Mouse (Mus musculus) layer of hippocampus, adult 8-10 months (tissue): Measurements from ENCODE around the gene Kcnip1. TPM values are rescaled to one million over a fixed set of nuclear protein-coding genes. Genes with fewer than 3 reads are reported as not detected.

ENCODE experiments used
- DNase-seq, 2 experiments: peaks; one replicate each; pipeline ENCODE4 v3.0.0; 2022; ENCODE audit warnings: low spot score in 2 of 2
- total RNA-seq, 4 experiments: library from RNA; stranded (reverse); gene quantifications; 2 replicates each; pipeline ENCODE4 v1.2.4; 2022

Kcnip1 gene
- total RNA-seq, 4 experiments from 2014 or later: 17.4 to 21.0 (median 18.9) TPM

GRCm38 (mm10) chr11:33938561-33939274 lies 54.2 kb downstream of the Kcnip1 start:
- peak; percentile 26 to 37 for DNase-seq

GRCm38 (mm10) chr11:33937641-33938040 lies 55.3 kb downstream of the Kcnip1 start:
- no peak for DNase-seq

- DNase-seq: no peak
Observed at GRCm38 (mm10) chr11:33934286-33934685, 58.7 kb downstream of the Kcnip1 start.

- peak in 1 of 2 experiments; percentile 8 for DNase-seq
Observed at GRCm38 (mm10) chr11:33932386-33933111, 60.4 kb downstream of the Kcnip1 start.

GRCm38 (mm10) chr11:33931836-33932385 lies 61.0 kb downstream of the Kcnip1 start:
- no peak for DNase-seq

- no peak for DNase-seq
Observed at GRCm38 (mm10) chr11:33929412-33929811, 63.5 kb downstream of the Kcnip1 start.

GRCm38 (mm10) chr11:33928658-33929057 lies 64.3 kb downstream of the Kcnip1 start:
- no peak for DNase-seq

GRCm38 (mm10) chr11:33927836-33928235 lies 65.1 kb downstream of the Kcnip1 start:
- no peak for DNase-seq

GRCm38 (mm10) chr11:33927321-33927720 lies 65.6 kb downstream of the Kcnip1 start:
- DNase-seq: no peak

GRCm38 (mm10) chr11:33926551-33926950 lies 66.4 kb downstream of the Kcnip1 start:
- DNase-seq: no peak

- no peak for DNase-seq
Observed at GRCm38 (mm10) chr11:33925778-33926177, 67.2 kb downstream of the Kcnip1 start.

- DNase-seq: no peak
Observed at GRCm38 (mm10) chr11:33923031-33923430, 69.9 kb downstream of the Kcnip1 start.

GRCm38 (mm10) chr11:33921451-33921850 lies 71.5 kb downstream of the Kcnip1 start:
- DNase-seq: no peak

GRCm38 (mm10) chr11:33919826-33920225 lies 73.1 kb downstream of the Kcnip1 start:
- no peak for DNase-seq

- DNase-seq: no peak
Observed at GRCm38 (mm10) chr11:33918424-33918823, 74.5 kb downstream of the Kcnip1 start.

GRCm38 (mm10) chr11:33917574-33917973 lies 75.4 kb downstream of the Kcnip1 start:
- peak in 1 of 2 experiments; percentile 79 for DNase-seq

- DNase-seq: no peak
Observed at GRCm38 (mm10) chr11:33914216-33914615, 78.7 kb downstream of the Kcnip1 start.

- no peak for DNase-seq
Observed at GRCm38 (mm10) chr11:33913061-33913460, 79.9 kb downstream of the Kcnip1 start.

- no peak for DNase-seq
Observed at GRCm38 (mm10) chr11:33912151-33912571, 80.8 kb downstream of the Kcnip1 start.

GRCm38 (mm10) chr11:33910982-33911381 lies 82.0 kb downstream of the Kcnip1 start:
- DNase-seq: no peak

GRCm38 (mm10) chr11:33908360-33909175 lies 84.4 kb downstream of the Kcnip1 start:
- no peak for DNase-seq

- no peak for DNase-seq
Observed at GRCm38 (mm10) chr11:33903494-33903893, 89.5 kb downstream of the Kcnip1 start.
